Mouse (Mus musculus) embryonic facial prominence, embryonic 15.5 days (tissue): ENCODE results near the gene Olfr1331. TPM values are rescaled to one million over a fixed set of nuclear protein-coding genes. Genes with fewer than 3 reads are reported as not detected.
A peak's percentile ranks its signal among the peaks of the same experiment; 100 is the strongest.
"Not testable (repeated sequence)": the region's sequence is repeated elsewhere in the genome, so short reads cannot be mapped to it uniquely, and the experiment has no call there.

ENCODE experiments used
- ATAC-seq: fragments of 200-750 bp; cut with Nextera tagmentation; 2 replicates; pipeline ENCODE4 v1.8.0; 2017; ENCODE audit warnings: low read depth, moderate TSS enrichment; ENCODE audit not compliant: insufficient number of reproducible peaks, low FRiP score, low TSS enrichment
- H3K27ac ChIP-seq: fragments of 300-500 bp; sonication (generic); replicated peaks from 2 replicates; pipeline ENCODE4 v1.5.1; 2015; ENCODE audit warnings: mild to moderate bottlenecking, inconsistent platforms
- H3K27me3 ChIP-seq: fragments of 300-500 bp; sonication (generic); 2 replicates; pipeline ENCODE4 v1.6.1; 2015; ENCODE audit warnings: inconsistent platforms
- H3K36me3 ChIP-seq: fragments of 300-500 bp; sonication (generic); 2 replicates; pipeline ENCODE4 v1.6.1; 2015; ENCODE audit warnings: mild to moderate bottlenecking, inconsistent platforms
- H3K4me1 ChIP-seq: fragments of 300-500 bp; sonication (generic); 2 replicates; pipeline ENCODE4 v1.6.1; 2015; ENCODE audit warnings: inconsistent platforms
- H3K4me2 ChIP-seq: fragments of 300-500 bp; sonication (generic); replicated peaks from 2 replicates; pipeline ENCODE4 v1.6.1; 2015; ENCODE audit warnings: mild to moderate bottlenecking, inconsistent platforms
- H3K4me3 ChIP-seq: fragments of 300-500 bp; sonication (generic); replicated peaks from 2 replicates; pipeline ENCODE4 v1.5.1; 2015; ENCODE audit warnings: mild to moderate bottlenecking, inconsistent platforms
- H3K9ac ChIP-seq: fragments of 300-500 bp; sonication (generic); 2 replicates; pipeline ENCODE4 v1.6.1; 2015; ENCODE audit warnings: inconsistent platforms
- H3K9me3 ChIP-seq: fragments of 300-500 bp; sonication (generic); replicated peaks from 2 replicates; pipeline ENCODE4 v1.6.1; 2016; ENCODE audit warnings: inconsistent platforms
- WGBS: fragments of 180-500 bp; shearing (Covaris S2); methylation state at CpG from one replicate; pipeline ENCODE4 v1.1.7; 2015; 5-methylcytosine and 5-hydroxymethylcytosine counted together
- polyA plus RNA-seq: library from polyadenylated mRNA; unstranded; fragments of >200 nt; fragmentation: Nextera tagmentation; extraction: Ambion mirVana; gene quantifications from 2 replicates; pipeline ENCODE4 v1.2.1, GENCODE M21; 2015

Olfr1331 gene
- not detected in 2 replicates for polyA plus RNA-seq

DNA sequence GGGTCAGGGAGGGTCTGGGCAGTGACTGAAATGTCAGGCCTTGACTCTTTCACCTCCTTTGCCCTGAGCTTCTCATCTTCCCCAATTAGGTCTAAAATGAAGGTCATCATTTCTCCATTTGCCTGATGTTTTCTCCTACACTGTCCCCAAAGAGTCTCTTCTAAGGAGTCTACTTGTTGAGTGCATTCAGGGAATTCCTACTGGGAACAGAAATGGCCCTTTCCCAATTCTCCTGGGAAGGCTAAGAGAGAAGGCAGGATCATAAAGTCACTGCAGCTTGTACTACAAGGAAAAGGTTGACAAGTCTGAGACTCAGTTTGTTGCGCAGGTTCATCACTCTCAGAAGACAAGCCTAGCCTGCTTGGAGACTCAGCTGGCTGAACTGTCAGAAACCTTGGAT, at the start of gene Olfr1331:
TSS of gene Olfr1331 (plus strand) at position 301 of the 400 bp plus-strand sequence.
- 92% methylated on average over 1 of the region's 1 CpGs for WGBS
- Histone ChIP-seq H3K36me3 (no peaks in the 10 kb centered on the region), H3K4me3 (no peak within 1 kb of the TSS), H3K9ac (no peak within 1 kb of the TSS), H3K27ac (no peak within 1 kb of the TSS), H3K27me3 (no peaks in the 10 kb centered on the region), H3K9me3 (no peaks in the 10 kb centered on the region), H3K4me1 (no peaks in the 10 kb centered on the region), H3K4me2 (no peak within 1 kb of the TSS)
- ATAC-seq, result no peak

DNA sequence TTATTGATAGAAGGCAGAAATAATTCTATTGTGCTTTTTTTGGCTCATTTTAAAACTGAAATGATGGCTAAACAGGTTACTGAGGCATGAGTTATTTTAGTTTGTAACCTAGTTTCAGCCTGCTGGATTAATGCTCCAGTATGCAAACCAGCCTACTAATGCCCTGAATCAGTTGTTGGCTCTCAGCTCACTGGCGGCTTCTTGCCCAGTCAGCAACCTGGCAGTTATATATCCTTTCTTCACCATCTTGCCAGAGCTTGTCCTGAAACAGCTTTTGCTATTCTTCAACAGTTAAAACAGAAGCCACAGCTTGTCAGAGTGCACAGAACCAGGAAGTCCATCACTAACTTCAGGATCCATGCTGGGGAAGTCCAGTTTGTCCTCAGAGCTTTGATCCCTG, 45.5 kb upstream of the Olfr1331 start:
- Histone ChIP-seq H3K4me2 (no peak overlapping the region), H3K9me3 (no peaks in the 10 kb centered on the region), H3K27me3 (no peaks in the 10 kb centered on the region), H3K27ac (no peak overlapping the region), H3K4me3 (no peak overlapping the region), H3K36me3 (no peaks in the 10 kb centered on the region), H3K9ac (no peak overlapping the region), H3K4me1 (no peaks in the 10 kb centered on the region)
- 81% methylated on average over 1 of the region's 1 CpGs for WGBS
- no peak for ATAC-seq

DNA sequence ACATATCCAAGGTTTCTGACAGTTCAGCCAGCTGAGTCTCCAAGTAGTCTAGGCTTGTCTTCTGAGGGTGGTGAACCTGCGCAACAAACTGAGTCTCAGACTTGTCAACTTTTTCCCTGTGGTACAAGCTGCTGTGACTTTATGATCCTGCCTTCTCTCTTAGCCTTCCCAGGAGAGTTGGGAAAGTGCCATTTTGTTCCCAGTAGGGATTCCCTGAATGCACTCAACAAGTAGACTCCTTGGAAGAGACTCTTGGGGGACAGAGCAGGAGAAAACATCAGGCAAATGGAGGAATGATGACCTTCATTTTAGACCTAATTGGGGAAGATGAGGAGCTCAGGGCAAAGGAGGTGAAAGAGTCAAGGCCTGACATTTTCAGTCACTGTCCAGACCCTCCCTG, 28.3 kb upstream of the Olfr1331 start, which contains the start of gene Olfr1333:
TSS of gene Olfr1333 (minus strand) at position 101 of the 400 bp plus-strand sequence.
- no peak within 1 kb of the TSS for H3K27ac ChIP-seq
- WGBS, result 92% methylated on average over 1 of the region's 1 CpGs
- H3K4me3 ChIP-seq, result no peak within 1 kb of the TSS
- no peaks in the 10 kb centered on the region for H3K4me1 ChIP-seq
- no peaks in the 10 kb centered on the region for H3K36me3 ChIP-seq
- ATAC-seq, result no peak
- no peak within 1 kb of the TSS for H3K9ac ChIP-seq
- no peaks in the 10 kb centered on the region for H3K27me3 ChIP-seq
- no peaks in the 10 kb centered on the region for H3K9me3 ChIP-seq
- no peak within 1 kb of the TSS for H3K4me2 ChIP-seq

DNA sequence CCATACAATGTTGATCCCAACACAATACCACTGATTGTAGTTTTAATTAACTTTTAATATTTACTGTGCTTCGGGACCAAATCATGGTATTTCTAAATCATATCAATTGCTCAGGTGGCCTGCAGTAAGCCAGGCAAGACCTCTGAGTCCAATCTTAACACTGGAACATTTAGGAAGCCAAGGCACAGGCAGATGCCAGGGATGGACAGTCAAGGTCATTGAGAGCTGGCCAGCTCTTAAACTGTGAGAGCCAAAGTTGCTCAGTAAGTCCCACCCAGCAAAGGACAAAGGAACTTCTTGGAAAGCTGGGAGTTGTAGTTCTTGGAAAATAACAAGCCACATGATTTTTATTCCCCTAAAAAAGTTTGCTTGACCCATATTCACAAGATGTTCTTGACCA, 2.7 kb upstream of the Olfr1331 start:
- no peaks in the 10 kb centered on the region for H3K36me3 ChIP-seq
- no peaks in the 10 kb centered on the region for H3K9me3 ChIP-seq
- ATAC-seq, result no peak
- H3K4me1 ChIP-seq, result no peaks in the 10 kb centered on the region
- 80% methylated on average over 1 of the region's 1 CpGs for WGBS
- no peak overlapping the region for H3K9ac ChIP-seq
- H3K27ac ChIP-seq, result no peak overlapping the region
- no peak overlapping the region for H3K4me3 ChIP-seq
- H3K4me2 ChIP-seq, result no peak overlapping the region
- H3K27me3 ChIP-seq, result no peaks in the 10 kb centered on the region

GRCm38 (mm10) chr4:118862704-118863103, 1.7 kb upstream of the Olfr1331 start:
- Histone ChIP-seq H3K4me2 (no peak overlapping the region), H3K36me3 (no peaks in the 10 kb centered on the region), H3K9ac (no peak overlapping the region), H3K27ac (no peak overlapping the region), H3K4me3 (no peak overlapping the region), H3K4me1 (no peaks in the 10 kb centered on the region), H3K27me3 (no peaks in the 10 kb centered on the region), H3K9me3 (no peaks in the 10 kb centered on the region)
- no peak for ATAC-seq
- 39% methylated on average over 4 of the region's 4 CpGs for WGBS

DNA sequence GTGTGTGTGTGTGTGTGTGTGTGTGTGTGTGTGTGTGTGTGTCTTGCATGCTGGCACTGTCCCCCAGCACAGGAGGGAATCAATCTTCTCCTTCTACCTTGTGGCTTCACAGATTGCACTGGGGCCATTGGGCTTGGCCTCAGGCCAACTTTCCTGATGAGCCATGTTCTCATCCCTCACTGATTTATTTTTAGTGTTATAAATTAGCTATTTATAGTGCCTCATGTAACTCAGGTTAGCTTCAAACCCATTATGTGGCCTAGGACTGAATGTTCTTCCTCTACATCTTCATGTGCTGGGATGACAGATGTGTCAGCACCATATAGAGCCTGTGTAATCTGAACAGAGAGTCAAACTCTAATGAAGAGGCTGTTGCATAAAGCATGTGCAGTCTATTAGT, 3.1 kb downstream of the Olfr1331 start:
- ATAC-seq, result 0 out of 2 replicates have a peak, but pooled peaks have one; percentile 24
- H3K9me3 ChIP-seq, result no peaks in the 10 kb centered on the region
- no peak overlapping the region for H3K9ac ChIP-seq
- no peaks in the 10 kb centered on the region for H3K36me3 ChIP-seq
- H3K4me3 ChIP-seq, result no peak overlapping the region
- no peak overlapping the region for H3K4me2 ChIP-seq
- no peak overlapping the region for H3K27ac ChIP-seq
- no peaks in the 10 kb centered on the region for H3K27me3 ChIP-seq
- no peaks in the 10 kb centered on the region for H3K4me1 ChIP-seq

DNA sequence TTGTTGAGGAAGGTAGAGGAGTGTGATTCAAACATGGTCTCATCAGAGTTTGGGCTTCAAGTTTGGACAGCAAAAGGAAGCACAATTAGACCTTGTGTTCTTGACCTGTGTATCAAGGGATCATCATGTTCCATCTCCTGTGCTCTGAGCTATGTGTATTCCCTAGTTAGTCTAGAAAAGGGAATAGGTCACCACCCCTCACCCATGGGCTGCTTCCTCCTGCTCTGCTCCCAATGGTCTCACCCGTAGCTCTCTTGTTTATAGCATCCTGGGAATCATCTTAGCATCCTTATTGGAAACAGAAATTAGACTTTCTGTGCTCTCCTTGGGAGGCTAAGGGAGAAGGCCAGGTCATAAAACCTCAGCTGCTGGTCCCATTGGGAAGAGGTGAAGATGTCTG, 23.8 kb downstream of the Olfr1331 start, which contains the start of gene Olfr1330:
TSS of gene Olfr1330 (plus strand) at position 301 of the 400 bp plus-strand sequence.
- Histone ChIP-seq H3K36me3 (no peaks in the 10 kb centered on the region), H3K4me1 (no peaks in the 10 kb centered on the region), H3K27me3 (no peaks in the 10 kb centered on the region), H3K9me3 (no peaks in the 10 kb centered on the region), H3K27ac (no peak within 1 kb of the TSS), H3K4me2 (no peak within 1 kb of the TSS), H3K9ac (no peak within 1 kb of the TSS), H3K4me3 (no peak within 1 kb of the TSS)
- no peak for ATAC-seq
- 83% methylated on average over 1 of the region's 1 CpGs for WGBS

DNA sequence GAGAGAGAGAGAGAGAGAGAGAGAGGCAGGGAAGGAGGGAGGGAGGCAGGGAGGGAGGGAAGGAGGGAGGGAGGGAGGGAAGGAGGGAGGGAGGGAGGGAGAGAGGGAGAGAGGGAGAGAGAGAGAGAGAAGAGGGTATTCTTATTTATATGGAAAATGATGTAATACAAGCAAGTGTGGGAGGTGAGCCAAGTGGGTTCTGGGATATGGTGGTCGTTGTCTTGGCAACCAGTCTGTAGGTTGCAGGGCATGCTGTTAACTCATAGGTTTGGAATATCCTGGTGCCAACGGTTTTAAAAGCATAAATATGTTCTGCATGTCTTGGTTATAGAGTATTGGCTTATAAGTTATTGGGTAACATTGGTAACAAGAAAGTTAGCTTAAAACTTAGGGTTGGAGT, 37.5 kb downstream of the Olfr1331 start:
- H3K9ac ChIP-seq, result no peak overlapping the region
- H3K4me1 ChIP-seq, result no peaks in the 10 kb centered on the region
- no peaks in the 10 kb centered on the region for H3K9me3 ChIP-seq
- H3K27me3 ChIP-seq, result no peaks in the 10 kb centered on the region
- ATAC-seq, result no peak
- WGBS, result 58% methylated on average over 2 of the region's 2 CpGs
- H3K4me3 ChIP-seq, result no peak overlapping the region
- no peak overlapping the region for H3K27ac ChIP-seq
- H3K36me3 ChIP-seq, result no peaks in the 10 kb centered on the region
- H3K4me2 ChIP-seq, result no peak overlapping the region

DNA sequence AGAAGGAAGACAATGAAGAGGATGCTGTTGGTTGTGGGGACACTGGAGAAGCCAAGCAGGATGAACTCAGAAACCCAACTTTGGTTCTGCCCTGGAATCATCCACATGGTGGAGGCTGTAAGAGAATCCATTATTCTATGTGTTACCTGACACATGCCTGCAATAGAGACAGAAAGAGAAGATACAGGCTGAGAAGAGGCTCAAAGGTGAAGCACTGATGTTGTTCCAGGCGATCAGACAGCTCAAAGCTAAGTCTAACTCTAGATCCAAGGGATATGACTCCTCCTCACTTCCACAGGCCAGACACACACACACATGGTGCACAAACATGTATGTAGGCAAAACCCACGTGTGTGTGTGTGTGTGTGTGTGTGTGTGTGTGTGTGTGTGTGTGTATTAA, 52.9 kb downstream of the Olfr1331 start, which contains the start of gene Olfr1329:
TSS of gene Olfr1329 (minus strand) at position 101 of the 400 bp plus-strand sequence.
- WGBS, result 64% methylated on average over 2 of the region's 2 CpGs
- H3K4me1 ChIP-seq, result not testable (repeated sequence)

More for the DNA sequence above, 52.9 kb downstream of the Olfr1331 start, which contains the start of gene Olfr1329:
- not testable (repeated sequence) for H3K9ac ChIP-seq, H3K4me3 ChIP-seq, H3K27me3 ChIP-seq, H3K9me3 ChIP-seq, H3K36me3 ChIP-seq, H3K27ac ChIP-seq, ATAC-seq, H3K4me2 ChIP-seq

Other genes starting within 250 kb of the Olfr1331 start
- 2.3 and 3.3 TPM in 2 replicates for gene Cfap57, start 243.9 kb upstream of the Olfr1331 start, polyA plus RNA-seq
- gene Ebna1bp2, start 243.8 kb upstream of the Olfr1331 start, polyA plus RNA-seq, result 120 and 128 TPM in 2 replicates
- gene Olfr62, start 205.7 kb upstream of the Olfr1331 start, polyA plus RNA-seq, result 0.17 and 0.18 TPM in 2 replicates
- 0.13 and 0.15 TPM in 2 replicates for gene Olfr1342, start 171.9 kb upstream of the Olfr1331 start, polyA plus RNA-seq
- gene Olfr1341, start 161.1 kb upstream of the Olfr1331 start, polyA plus RNA-seq, result 0.07 and 0.17 TPM in 2 replicates
- 0.44 and 0.50 TPM in 2 replicates for gene Olfr1340, start 144.5 kb upstream of the Olfr1331 start, polyA plus RNA-seq
- gene Olfr1339, start 132.5 kb upstream of the Olfr1331 start, polyA plus RNA-seq, result 0.08 and 0.22 TPM in 2 replicates
- 0.19 and 0.37 TPM in 2 replicates for gene Olfr1338, start 105.9 kb upstream of the Olfr1331 start, polyA plus RNA-seq
- gene Olfr1337, start 82.1 kb upstream of the Olfr1331 start, polyA plus RNA-seq, result not detected in 2 replicates
- not detected in 2 replicates for gene Olfr1335, start 54.7 kb upstream of the Olfr1331 start, polyA plus RNA-seq
- not detected in 2 replicates for gene Olfr1333, start 28.4 kb upstream of the Olfr1331 start, polyA plus RNA-seq
- gene Olfr1330, start 23.9 kb downstream of the Olfr1331 start, polyA plus RNA-seq, result 0.36 TPM in 1 of 2 replicates, not detected in the other
- gene Olfr1329, start 52.8 kb downstream of the Olfr1331 start, polyA plus RNA-seq, result 0.18 TPM in 1 of 2 replicates, not detected in the other
- 0.07 TPM in 1 of 2 replicates, not detected in the other for gene Olfr1328, start 74.0 kb downstream of the Olfr1331 start, polyA plus RNA-seq
- 0.16 TPM in 1 of 2 replicates, not detected in the other for gene Lao1, start 96.9 kb downstream of the Olfr1331 start, polyA plus RNA-seq
- gene Slc2a1, start 244.1 kb downstream of the Olfr1331 start, polyA plus RNA-seq, result 141 and 160 TPM in 2 replicates